Mouse (Mus musculus) limb, embryonic 11.5 days (tissue): ENCODE results near the gene Radil. TPM values are rescaled to one million over a fixed set of nuclear protein-coding genes. Genes with fewer than 3 reads are reported as not detected.

Experiments
- ATAC-seq: fragments of 200-750 bp; cut with Nextera tagmentation; 2 replicates; pipeline ENCODE4 v1.8.0; 2017; ENCODE audit warnings: low read depth; ENCODE audit not compliant: insufficient number of reproducible peaks, low FRiP score, low TSS enrichment
- DNase-seq: peaks from one replicate; pipeline ENCODE4 v3.0.0-alpha.2; 2015; ENCODE audit warnings: low spot score
- H3K27ac ChIP-seq: fragments of 300-500 bp; sonication (generic); replicated peaks from 2 replicates; pipeline ENCODE4 v1.5.1; 2014; ENCODE audit warnings: low read depth, mild to moderate bottlenecking, low read length
- H3K27me3 ChIP-seq: fragments of 300-500 bp; sonication (generic); 2 replicates; pipeline ENCODE4 v1.6.1; 2014; ENCODE audit warnings: mild to moderate bottlenecking, low read length, mixed read lengths; ENCODE audit not compliant: control insufficient read depth, insufficient read depth
- H3K36me3 ChIP-seq: fragments of 300-500 bp; sonication (generic); 2 replicates; pipeline ENCODE4 v1.6.1; 2014; ENCODE audit warnings: mild to moderate bottlenecking, low read length, moderate library complexity, mixed read lengths; ENCODE audit not compliant: control insufficient read depth, insufficient read depth
- H3K4me1 ChIP-seq: fragments of 300-500 bp; sonication (generic); 2 replicates; pipeline ENCODE4 v1.6.1; 2014; ENCODE audit warnings: low read length, mixed read lengths; ENCODE audit not compliant: control insufficient read depth, insufficient read depth
- H3K4me2 ChIP-seq: fragments of 300-500 bp; sonication (generic); 2 replicates; pipeline ENCODE4 v1.6.1; 2014; ENCODE audit warnings: low read depth, mild to moderate bottlenecking, moderate library complexity; ENCODE audit not compliant: severe bottlenecking
- H3K4me3 ChIP-seq: fragments of 300-500 bp; sonication (generic); 2 replicates; pipeline ENCODE4 v1.5.1; 2014; ENCODE audit warnings: low read depth, low read length
- H3K9ac ChIP-seq: fragments of 300-500 bp; sonication (generic); 2 replicates; pipeline ENCODE4 v1.6.1; 2014; ENCODE audit warnings: mild to moderate bottlenecking, low read length
- H3K9me3 ChIP-seq: fragments of 300-500 bp; sonication (generic); 2 replicates; pipeline ENCODE4 v1.6.1; 2016; ENCODE audit warnings: low read length; ENCODE audit not compliant: control insufficient read depth
- whole genome bisulfite sequencing: fragments of 180-500 bp; shearing (Covaris S2); extraction: QIAGEN DNeasy Blood & Tissue Kit; methylation state at CpG from one replicate; pipeline ENCODE4 v1.1.7; 2014; 5-methylcytosine and 5-hydroxymethylcytosine counted together
- polyA plus RNA-seq: library from polyadenylated mRNA; unstranded; fragments of >200 nt; fragmentation: Nextera tagmentation; extraction: Ambion mirVana; gene quantifications from 2 replicates; pipeline ENCODE4 v1.2.1, GENCODE M21; 2014

Gene Radil
- polyA plus RNA-seq, 1 experiment from 2014 or later = 1.8 TPM

DNA sequence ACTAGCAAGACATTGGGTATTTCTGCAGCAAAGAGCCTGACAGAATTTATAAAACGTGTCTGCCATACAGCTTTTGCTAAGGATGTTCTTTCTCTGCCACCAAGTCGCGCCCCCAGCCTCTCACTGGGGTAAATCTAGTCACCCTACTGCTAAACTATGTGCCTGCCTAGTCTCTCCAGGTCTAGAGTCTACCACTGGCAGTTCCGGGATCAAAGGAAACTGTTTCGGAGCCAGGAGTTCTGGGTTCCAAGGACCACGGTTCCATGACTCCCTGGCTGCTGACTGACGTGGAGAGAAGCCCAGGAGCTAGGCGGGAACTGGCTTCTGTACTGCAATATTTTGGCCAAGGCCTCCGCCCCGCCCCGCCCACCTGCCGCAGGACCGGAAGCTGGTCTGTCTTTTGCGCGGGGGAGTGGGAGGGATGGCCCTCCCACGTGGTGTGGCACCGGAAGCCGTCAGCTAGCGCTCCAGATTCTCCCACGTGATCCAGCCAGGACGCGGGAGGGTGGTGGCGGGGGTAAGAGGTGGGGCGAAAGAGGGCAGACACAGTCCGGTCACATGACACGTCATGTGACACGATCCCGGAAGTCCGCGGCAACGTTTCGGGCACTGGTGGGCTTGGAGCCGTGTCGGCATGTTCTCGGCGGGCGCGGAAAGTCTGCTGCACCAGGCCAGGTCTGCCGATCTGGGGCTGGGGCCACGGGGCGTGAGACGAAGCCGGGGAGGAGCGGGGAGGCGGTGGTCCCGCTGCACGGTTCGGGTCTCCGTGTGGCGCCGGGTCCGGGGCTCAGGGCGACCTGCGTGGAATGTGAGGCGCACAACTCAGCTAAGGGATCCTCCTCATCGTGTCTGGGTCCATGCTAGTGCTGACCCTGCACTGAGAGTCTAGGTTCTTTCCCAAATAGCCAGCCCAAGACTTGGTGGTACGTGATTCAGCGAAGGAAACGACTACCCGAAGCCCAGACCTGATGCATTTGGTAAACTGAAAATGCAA lies 87.1 kb downstream of the Radil start, which contains the start of gene Ap5z1:
Gene Ap5z1 (plus strand): TSS at position 484 of the 994 bp plus-strand sequence.
- peak; percentile 96 for DNase-seq
- Histone ChIP-seq H3K4me3 (peak within 1 kb of the TSS; percentile 79), H3K27ac (0 out of 2 replicates have a peak within 1 kb of the TSS, but pooled peaks have one; percentile 37), H3K4me2 (peak within 1 kb of the TSS; percentile 83), H3K9ac (peak within 1 kb of the TSS; percentile 56), H3K9me3 (no peaks in the 10 kb centered on the region), H3K4me1 (peaks cover 4% of the 10 kb centered on the region; the same call in 1 of the 2 replicates), H3K36me3 (no peaks in the 10 kb centered on the region), H3K27me3 (no peaks in the 10 kb centered on the region)
- 2% methylated on average over 60 of the region's 60 CpGs for WGBS
- ATAC-seq = peak; percentile 90

DNA sequence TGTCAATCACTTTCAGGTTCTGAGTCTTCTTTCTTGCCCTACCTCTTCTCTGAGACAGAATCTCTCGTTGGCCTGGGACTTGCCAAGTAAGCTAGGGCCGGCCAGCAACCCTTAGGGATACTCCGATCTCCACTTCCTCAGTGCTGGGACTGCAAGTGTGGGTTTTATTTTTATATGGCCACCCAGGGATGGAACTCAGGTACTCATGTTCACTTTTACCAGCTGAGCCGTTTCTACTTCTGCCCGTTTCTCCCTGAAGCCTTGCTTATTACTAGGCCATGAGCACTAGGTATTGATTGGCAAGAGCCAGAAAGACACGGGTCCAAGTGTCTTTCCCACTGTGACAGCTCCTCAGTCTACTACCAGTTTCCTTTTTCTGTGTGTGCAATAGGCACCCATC lies 87.9 kb downstream of the Radil start:
- 87% methylated on average over 6 of the region's 6 CpGs for WGBS
- Histone ChIP-seq H3K9ac (peak overlapping the region; percentile 56; the same call in 1 of the 2 replicates), H3K36me3 (0 out of 2 replicates have a peak, but pooled peaks cover 3% of the 10 kb centered on the region), H3K4me2 (peak overlapping the region; percentile 83; the same call in 1 of the 2 replicates), H3K27me3 (no peaks in the 10 kb centered on the region), H3K9me3 (no peaks in the 10 kb centered on the region), H3K27ac (0 out of 2 replicates have a peak overlapping the region, but pooled peaks have one; percentile 37), H3K4me1 (peaks cover 4% of the 10 kb centered on the region; the same call in 1 of the 2 replicates), H3K4me3 (no peak overlapping the region)
- ATAC-seq (no peak), DNase-seq (no peak)

DNA sequence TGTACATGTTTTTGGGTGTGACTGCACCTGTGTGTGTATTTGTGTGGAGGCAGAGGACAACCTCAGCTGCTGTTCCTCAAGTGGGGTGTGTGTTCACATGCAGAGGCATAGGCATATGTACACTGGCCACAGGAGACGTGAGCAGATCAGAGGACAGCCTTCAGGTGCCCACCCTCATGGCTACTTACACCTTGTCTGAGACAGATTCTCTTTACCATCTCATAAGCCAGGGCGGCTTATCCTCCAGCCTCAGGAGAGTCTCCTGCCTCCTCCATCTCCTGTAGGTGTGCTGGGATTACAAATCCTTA lies 88.3 kb downstream of the Radil start:
- H3K27ac ChIP-seq = no peak overlapping the region
- 88% methylated on average over 2 of the region's 2 CpGs for WGBS
- no peak overlapping the region for H3K4me2 ChIP-seq
- H3K27me3 ChIP-seq = no peaks in the 10 kb centered on the region
- H3K36me3 ChIP-seq = 0 out of 2 replicates have a peak, but pooled peaks cover 3% of the 10 kb centered on the region
- H3K9ac ChIP-seq = no peak overlapping the region
- no peak overlapping the region for H3K4me3 ChIP-seq
- no peaks in the 10 kb centered on the region for H3K9me3 ChIP-seq
- no peak for DNase-seq
- no peak for ATAC-seq
- H3K4me1 ChIP-seq = peaks cover 4% of the 10 kb centered on the region; the same call in 1 of the 2 replicates

DNA sequence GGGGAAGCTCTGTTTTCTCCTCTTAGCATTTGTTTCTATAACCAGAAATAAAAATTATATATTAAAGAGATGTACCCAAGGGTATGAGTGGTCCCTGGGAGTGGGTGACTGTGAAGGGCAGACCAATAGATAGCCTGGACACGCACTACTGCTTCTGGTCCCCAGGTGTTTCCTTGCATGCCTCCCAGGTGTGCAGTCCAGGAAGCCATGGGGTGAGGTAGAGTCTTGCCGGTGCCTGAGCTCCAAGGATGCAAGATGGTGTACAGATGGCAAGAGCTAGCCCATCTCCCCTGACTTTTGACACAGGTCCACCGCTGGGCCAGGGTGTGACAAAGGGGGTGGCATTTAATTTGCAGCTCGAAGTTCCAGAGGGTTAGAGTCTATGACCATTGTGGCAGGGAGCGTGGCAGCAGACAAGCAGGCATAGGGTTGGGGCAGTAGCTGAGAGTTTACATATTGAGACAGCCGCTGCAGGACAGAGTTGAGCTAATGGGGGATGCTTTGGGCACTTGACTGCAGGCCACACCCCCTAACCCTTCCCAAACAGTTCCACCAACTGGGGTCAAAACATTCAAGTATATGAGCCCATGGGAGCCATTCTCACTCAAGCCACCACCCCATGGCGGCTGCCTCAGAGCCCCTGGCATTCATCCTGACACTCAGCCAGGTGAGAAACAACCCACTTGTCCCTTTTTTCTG lies 88.8 kb downstream of the Radil start:
- Histone ChIP-seq H3K9ac (no peak overlapping the region), H3K9me3 (no peaks in the 10 kb centered on the region), H3K4me1 (peaks cover 4% of the 10 kb centered on the region; the same call in 1 of the 2 replicates), H3K36me3 (0 out of 2 replicates have a peak, but pooled peaks cover 3% of the 10 kb centered on the region), H3K4me3 (no peak overlapping the region), H3K27me3 (no peaks in the 10 kb centered on the region), H3K4me2 (no peak overlapping the region), H3K27ac (no peak overlapping the region)
- ATAC-seq (no peak), DNase-seq (no peak)
- WGBS = 93% methylated on average over 7 of the region's 7 CpGs

DNA sequence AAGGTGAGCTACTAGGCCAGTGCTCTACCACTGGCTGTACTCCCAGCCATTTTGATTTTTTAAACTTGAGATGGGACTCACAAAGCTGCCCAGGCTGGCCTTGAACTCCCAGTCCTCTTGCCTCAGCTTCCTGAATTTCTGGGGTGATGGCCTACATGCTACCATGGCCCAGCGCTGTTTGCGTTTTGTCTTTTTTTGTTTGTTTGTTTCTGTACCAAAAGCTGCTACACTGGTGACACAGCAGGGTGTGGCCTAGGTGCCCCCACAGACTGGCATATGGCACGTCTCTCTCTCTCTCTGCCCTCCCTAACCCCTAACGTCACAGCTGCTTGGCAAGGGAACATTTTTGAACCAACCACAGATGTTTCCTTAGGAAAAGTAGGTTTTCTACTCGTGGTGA lies 91.1 kb downstream of the Radil start:
- Histone ChIP-seq H3K27ac (no peak overlapping the region), H3K4me1 (peaks cover 4% of the 10 kb centered on the region; the same call in 1 of the 2 replicates), H3K4me3 (no peak overlapping the region), H3K9me3 (no peaks in the 10 kb centered on the region), H3K9ac (no peak overlapping the region), H3K27me3 (no peaks in the 10 kb centered on the region), H3K4me2 (no peak overlapping the region), H3K36me3 (peaks cover 5% of the 10 kb centered on the region; the same call in 1 of the 2 replicates)
- DNase-seq (no peak), ATAC-seq (no peak)
- WGBS = 89% methylated on average over 5 of the region's 5 CpGs

DNA sequence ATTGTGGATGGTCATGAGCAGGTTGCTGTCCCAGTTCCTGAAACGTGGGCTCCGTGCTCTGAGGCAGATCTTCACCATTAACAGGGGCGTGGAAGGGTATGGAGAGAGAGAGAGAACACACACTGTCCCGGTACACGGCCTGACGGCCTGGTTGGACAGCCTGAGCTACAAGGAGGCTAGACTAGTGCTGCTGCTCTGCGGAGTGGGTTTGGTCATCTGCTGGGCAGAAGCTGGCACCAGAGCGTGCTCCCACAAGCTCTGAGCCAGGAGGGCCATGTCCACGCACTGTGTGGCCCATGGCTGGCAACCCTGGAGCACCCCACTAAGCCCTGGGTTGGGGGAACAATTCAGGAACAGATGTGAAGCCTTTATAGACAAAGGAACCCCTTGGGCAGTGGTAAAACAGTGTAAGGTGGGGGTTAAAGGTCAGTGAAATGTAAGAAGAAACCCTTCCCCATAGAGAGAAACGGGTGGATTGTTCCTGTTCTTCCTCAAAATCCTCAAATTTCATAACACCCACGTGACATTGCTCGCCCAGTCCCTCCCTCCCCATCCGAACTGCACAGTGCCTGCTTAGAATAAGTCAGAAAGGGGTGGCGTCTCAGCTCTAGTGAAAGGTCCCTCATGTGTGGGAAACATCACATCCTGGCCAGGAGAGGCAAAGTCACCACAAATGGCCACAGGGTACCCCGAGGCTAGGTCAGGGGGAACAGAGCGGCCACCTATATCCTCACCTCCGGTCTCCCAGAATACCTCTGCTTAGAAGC lies 91.9 kb downstream of the Radil start:
- H3K27me3 ChIP-seq = no peaks in the 10 kb centered on the region
- H3K36me3 ChIP-seq = peaks cover 5% of the 10 kb centered on the region; the same call in 1 of the 2 replicates
- ATAC-seq (no peak), DNase-seq (no peak)
- 91% methylated on average over 17 of the region's 17 CpGs for WGBS
- no peaks in the 10 kb centered on the region for H3K4me1 ChIP-seq
- H3K9me3 ChIP-seq = no peaks in the 10 kb centered on the region
- H3K27ac ChIP-seq = no peak overlapping the region
- H3K4me2 ChIP-seq = no peak overlapping the region
- no peak overlapping the region for H3K9ac ChIP-seq
- H3K4me3 ChIP-seq = no peak overlapping the region

DNA sequence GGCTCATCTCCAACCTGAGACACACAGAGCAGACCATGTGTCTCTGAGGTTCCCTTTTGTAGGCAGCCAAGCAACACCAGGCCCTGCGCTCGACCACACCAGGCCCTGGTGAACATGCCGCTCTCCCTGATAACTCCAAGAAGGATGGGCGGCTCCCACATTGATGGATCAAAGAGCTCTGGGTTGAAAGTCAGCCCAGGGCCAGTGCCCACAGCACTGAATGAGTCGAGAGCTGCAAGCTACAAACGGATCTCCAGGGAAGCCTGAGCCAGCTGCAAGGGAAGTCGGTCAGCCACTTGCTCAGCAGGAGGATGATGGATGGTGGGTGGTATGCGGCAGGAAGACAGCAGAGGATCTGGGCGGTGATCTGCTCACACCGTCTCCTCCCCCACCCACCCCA lies 93.6 kb downstream of the Radil start:
- H3K4me3 ChIP-seq = no peak overlapping the region
- no peak overlapping the region for H3K9ac ChIP-seq
- no peaks in the 10 kb centered on the region for H3K9me3 ChIP-seq
- DNase-seq (no peak), ATAC-seq (no peak)
- no peak overlapping the region for H3K4me2 ChIP-seq
- 50% methylated on average over 10 of the region's 10 CpGs for WGBS
- H3K27me3 ChIP-seq = no peaks in the 10 kb centered on the region
- H3K36me3 ChIP-seq = peaks cover 11% of the 10 kb centered on the region
- no peak overlapping the region for H3K27ac ChIP-seq
- no peaks in the 10 kb centered on the region for H3K4me1 ChIP-seq

DNA sequence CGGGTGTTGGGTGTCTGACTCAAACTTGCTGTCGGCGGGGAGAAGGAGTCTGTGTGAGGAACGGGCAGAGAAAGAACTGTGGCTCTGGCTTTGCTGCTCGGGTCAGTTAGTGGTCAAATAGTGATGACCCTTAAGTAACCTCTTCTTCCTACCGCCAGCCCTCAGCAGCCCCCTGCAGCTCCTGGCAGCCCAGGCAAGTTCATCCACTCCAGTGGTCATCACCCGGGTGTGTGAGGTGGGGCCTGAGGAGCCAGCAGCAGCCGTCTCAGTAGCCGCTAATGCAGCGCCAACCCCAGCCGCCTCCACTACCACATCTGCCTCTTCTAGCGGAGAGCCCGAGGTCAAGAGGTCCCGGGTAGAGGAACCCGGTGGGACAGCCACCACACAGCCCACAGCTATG lies 94.6 kb downstream of the Radil start:
- WGBS = 62% methylated on average over 15 of the region's 15 CpGs
- Histone ChIP-seq H3K27ac (no peak overlapping the region), H3K27me3 (no peaks in the 10 kb centered on the region), H3K4me1 (no peaks in the 10 kb centered on the region), H3K36me3 (peaks cover 11% of the 10 kb centered on the region), H3K9ac (no peak overlapping the region), H3K4me2 (no peak overlapping the region), H3K4me3 (no peak overlapping the region), H3K9me3 (no peaks in the 10 kb centered on the region)
- DNase-seq (no peak), ATAC-seq (no peak)
